8 mouse cellular contexts compared by ENCODE assay signal in genomic region chr8:88099526-88099925, GRCm38 (mm10). TPM values are rescaled to one million over a fixed set of nuclear protein-coding genes. Genes with fewer than 3 reads are reported as not detected.
A peak's percentile ranks its signal among the peaks of the same experiment; 100 is the strongest.
DNase-seq lines count a peak whose midpoint lies in the region; ATAC-seq lines count a peak whose summit lies in the region.
"Had no signal": no experiment of that assay in that cellular context is flagged by ENCODE, and none has a peak within 500 bp of the region (broad histone marks: within the 10 kb centered on the region; RNA-seq: fewer than 3 reads in every experiment).

No protein-coding gene starts in this region.

- H3K4me1 ChIP-seq in neural tube, embryonic 15.5 days = no peaks in the 10 kb centered on the region
- H3K4me1 ChIP-seq: hindbrain, embryonic 15.5 days had no signal

- H3K27me3 ChIP-seq in neural tube, embryonic 15.5 days (replicated peaks) = no peaks in the 10 kb centered on the region
- H3K27me3 ChIP-seq: hindbrain, embryonic 15.5 days had no signal

- H3K9ac ChIP-seq in neural tube, embryonic 15.5 days (replicated peaks) = no peak overlapping the region
- H3K9ac ChIP-seq: hindbrain, embryonic 15.5 days had no signal

- no peaks in the 10 kb centered on the region for H3K9me3 ChIP-seq in neural tube, embryonic 15.5 days (replicated peaks)
- H3K9me3 ChIP-seq: hindbrain, embryonic 15.5 days had no signal

- H3K4me3 ChIP-seq in neural tube, embryonic 15.5 days (replicated peaks) = no peak overlapping the region
- H3K4me3 ChIP-seq: hindbrain, embryonic 15.5 days had no signal

- H3K27ac ChIP-seq in neural tube, embryonic 15.5 days (replicated peaks) = no peak overlapping the region
- H3K27ac ChIP-seq: hindbrain, embryonic 15.5 days had no signal

- H3K4me2 ChIP-seq in neural tube, embryonic 15.5 days = no peak overlapping the region
- H3K4me2 ChIP-seq: hindbrain, embryonic 15.5 days had no signal

- WGBS in neural tube, embryonic 15.5 days = 0% methylated on average over 1 of the region's 1 CpGs

- ATAC-seq in neural tube, embryonic 15.5 days (ENCODE audit: low FRiP score) = no peak

- peak; percentile 46 for DNase-seq in neural tube, embryonic 10.5 days (ENCODE audit: extremely low spot score, low spot score)
- DNase-seq in R1 (ENCODE audit: low read depth, low spot score) = peak; percentile 71
- DNase-seq in cerebellum, adult 11-12 months = peak; percentile 16
- peak; percentile 23 for DNase-seq in gastrocnemius, postnatal 14 days
- peak; percentile 27 to 28 for DNase-seq in left cerebral cortex, postnatal 25 days (ENCODE audit: low spot score in 2 of 2)
- DNase-seq in retina, embryonic 14.5 days (ENCODE audit: low spot score) = peak; percentile 82

- intact Hi-C loops in gastrocnemius, postnatal 14 days (cut with DNase I; ENCODE audit: low total_unique reads) = no loop called here
- intact Hi-C loops in left cerebral cortex, postnatal 25 days (cut with DNase I) = no loop called here

- H3K36me3 ChIP-seq in neural tube, embryonic 15.5 days = no peaks in the 10 kb centered on the region
- H3K36me3 ChIP-seq: hindbrain, embryonic 15.5 days had no signal

RNA-seq across cellular contexts. Expression of gene Cnep1r1, which starts 19.0 kb away (rescaled TPM):
- polyA plus RNA-seq in neural tube, embryonic 15.5 days (2015; fragmentation: Nextera tagmentation; extraction: Ambion mirVana) = 39.3 and 41.1 TPM in 2 replicates
- total RNA-seq in gastrocnemius, postnatal 14 days (2021) = 10 to 100 TPM; 25.3 to 27.7 TPM
- 10 to 100 TPM; 35.2 to 36.6 TPM for total RNA-seq in left cerebral cortex, postnatal 25 days (2021)

RNA-seq across cellular contexts. Expression of gene Heatr3, which starts 38.1 kb away (rescaled TPM):
- 39.7 and 39.9 TPM in 2 replicates for polyA plus RNA-seq in neural tube, embryonic 15.5 days (2015; fragmentation: Nextera tagmentation; extraction: Ambion mirVana)
- total RNA-seq in gastrocnemius, postnatal 14 days (2021) = 10 to 100 TPM; 22.4 to 25.4 TPM
- 10 to 100 TPM; 30.1 to 30.8 TPM for total RNA-seq in left cerebral cortex, postnatal 25 days (2021)

Comparison
In these comparisons a context has a peak if more than half of its experiments do, and no peak if none do; other contexts are left out.
1. DNase-seq: peak in every context shown above with its lines; median percentile 82 in retina, embryonic 14.5 days; 71 in R1; 46 in neural tube, embryonic 10.5 days; 28 in left cerebral cortex, postnatal 25 days; 23 in gastrocnemius, postnatal 14 days; 16 in cerebellum, adult 11-12 months.